Mouse (Mus musculus) lung, embryonic 14.5 days (tissue): ENCODE data around the gene St8sia2. TPM values are rescaled to one million over a fixed set of nuclear protein-coding genes. Genes with fewer than 3 reads are reported as not detected.
A peak's percentile ranks its signal among the peaks of the same experiment; 100 is the strongest.

Experiments
- ATAC-seq: fragments of 200-750 bp; cut with Nextera tagmentation; 2 replicates; pipeline ENCODE4 v1.8.0; 2017; ENCODE audit warnings: mild to moderate bottlenecking, moderate TSS enrichment, moderate library complexity; ENCODE audit not compliant: insufficient read depth
- DNase-seq: peaks from one replicate; pipeline ENCODE4 v3.0.0-alpha.2; 2015
- H3K27ac ChIP-seq: fragments of 300-500 bp; sonication (generic); 2 replicates; pipeline ENCODE4 v1.5.1; 2014; ENCODE audit warnings: low read depth, mild to moderate bottlenecking, moderate library complexity
- H3K27me3 ChIP-seq: fragments of 300-500 bp; sonication (generic); 2 replicates; pipeline ENCODE4 v1.6.1; 2014; ENCODE audit warnings: low read length, control low read depth; ENCODE audit not compliant: insufficient read depth
- H3K36me3 ChIP-seq: fragments of 300-500 bp; sonication (generic); 2 replicates; pipeline ENCODE4 v1.6.1; 2014; ENCODE audit warnings: control low read depth; ENCODE audit not compliant: insufficient read depth
- H3K4me1 ChIP-seq: fragments of 300-500 bp; sonication (generic); 2 replicates; pipeline ENCODE4 v1.6.1; 2014; ENCODE audit warnings: antibody characterized with exemption, control low read depth; ENCODE audit not compliant: insufficient read depth
- H3K4me2 ChIP-seq: fragments of 300-500 bp; sonication (generic); 2 replicates; pipeline ENCODE4 v1.6.1; 2014; ENCODE audit warnings: mild to moderate bottlenecking
- H3K4me3 ChIP-seq: fragments of 300-500 bp; sonication (generic); 2 replicates; pipeline ENCODE4 v1.5.1; 2014; ENCODE audit warnings: low read depth, low read length
- H3K9ac ChIP-seq: fragments of 300-500 bp; sonication (generic); 2 replicates; pipeline ENCODE4 v1.6.1; 2014
- H3K9me3 ChIP-seq: fragments of 300-500 bp; sonication (generic); 2 replicates; pipeline ENCODE4 v1.6.1; 2016; ENCODE audit warnings: low read depth, low read length, control low read depth
- CTCF ChIP-seq: IDR thresholded peaks from 2 replicates; pipeline ENCODE4 v1.5.1; 2016; ENCODE audit warnings: antibody characterized with exemption, low read depth
- WGBS: fragments of 180-500 bp; shearing (Covaris S2); extraction: QIAGEN DNeasy Blood & Tissue Kit; methylation state at CpG from one replicate; pipeline ENCODE4 v1.1.7; 2014; 5-methylcytosine and 5-hydroxymethylcytosine counted together
- polyA plus RNA-seq: library from polyadenylated mRNA; unstranded; fragments of >200 nt; fragmentation: Nextera tagmentation; extraction: Ambion mirVana; gene quantifications from 2 replicates; pipeline ENCODE4 v1.2.1, GENCODE M21; 2014

The St8sia2 gene
- polyA plus RNA-seq, 1 experiment from 2014 or later = 19.0 TPM

DNA sequence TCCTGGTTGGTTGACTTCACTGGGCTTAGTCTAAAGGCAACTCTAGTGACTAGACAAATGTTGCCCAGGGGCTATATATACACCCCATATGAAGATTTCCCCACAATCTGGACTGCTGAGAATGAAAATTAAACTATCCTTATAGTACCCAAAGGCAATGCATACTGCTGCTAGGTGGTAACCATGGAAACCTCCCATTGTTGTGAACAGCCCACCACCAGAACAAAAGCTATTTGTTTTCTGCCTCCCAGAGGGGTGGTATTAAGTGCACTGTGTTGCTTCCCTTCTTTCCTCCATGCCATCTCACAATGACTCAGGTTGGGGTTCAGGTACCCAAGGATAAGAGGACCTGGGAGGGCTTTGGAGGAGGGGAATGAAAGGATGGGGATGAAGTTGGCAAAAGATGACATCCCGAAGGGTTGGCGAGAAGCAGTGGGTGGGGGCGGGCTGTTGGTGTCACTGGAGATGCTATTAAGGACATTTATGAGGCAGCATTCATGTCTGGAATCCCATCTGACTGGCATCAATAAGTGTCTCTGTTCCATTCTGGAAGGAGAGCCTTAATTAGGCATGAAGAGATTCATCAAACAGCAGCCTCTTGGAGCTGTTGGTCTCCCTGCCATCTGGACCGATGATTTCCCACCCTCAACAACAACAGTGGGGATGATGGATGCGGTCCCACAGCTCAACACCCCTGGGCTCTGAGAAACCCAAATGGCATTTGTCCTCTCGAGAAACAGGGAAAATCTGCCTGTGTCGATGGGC, 75.3 kb downstream of the St8sia2 start:
- WGBS = 82% methylated on average over 7 of the region's 7 CpGs
- no peak for TF ChIP-seq CTCF
- no peak for ATAC-seq

DNA sequence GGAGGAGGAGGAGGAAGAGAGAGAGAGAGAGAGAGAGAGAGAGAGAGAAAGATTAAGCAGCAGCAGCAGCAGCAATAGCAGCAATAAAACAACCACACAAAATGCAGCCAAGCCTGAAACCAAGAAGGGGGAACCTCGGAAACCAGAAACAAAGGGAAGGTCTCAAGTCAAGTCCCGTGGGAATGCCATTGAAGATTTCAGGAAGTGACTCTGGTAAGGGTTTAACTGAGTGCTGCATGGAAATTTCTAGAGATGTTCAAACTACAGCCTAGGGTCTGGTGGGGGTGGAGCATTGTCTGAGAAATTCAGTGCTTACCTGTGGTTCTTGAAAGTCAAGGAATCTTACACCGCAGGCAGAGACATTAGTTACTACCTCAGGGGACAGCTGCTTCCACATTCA, 77.4 kb downstream of the St8sia2 start:
- no peak for ATAC-seq
- WGBS = 52% methylated on average over 3 of the region's 3 CpGs
- Histone ChIP-seq H3K4me3 (no peak overlapping the region), H3K27ac (no peak overlapping the region), H3K4me2 (no peak overlapping the region), H3K9me3 (no peaks in the 10 kb centered on the region), H3K27me3 (no peaks in the 10 kb centered on the region), H3K4me1 (no peaks in the 10 kb centered on the region), H3K9ac (no peak overlapping the region), H3K36me3 (no peaks in the 10 kb centered on the region)
- DNase-seq = no peak
- no peak for TF ChIP-seq CTCF

More for the DNA sequence above, 75.3 kb downstream of the St8sia2 start:
- peaks cover 13% of the 10 kb centered on the region; the same call in 1 of the 2 replicates for H3K36me3 ChIP-seq
- H3K4me1 ChIP-seq = peaks cover 12% of the 10 kb centered on the region; the same call in 1 of the 2 replicates
- no peaks in the 10 kb centered on the region for H3K27me3 ChIP-seq
- H3K4me2 ChIP-seq = no peak overlapping the region
- H3K9ac ChIP-seq = no peak overlapping the region
- H3K4me3 ChIP-seq = no peak overlapping the region
- no peak overlapping the region for H3K27ac ChIP-seq
- H3K9me3 ChIP-seq = no peaks in the 10 kb centered on the region
- no peak for DNase-seq

DNA sequence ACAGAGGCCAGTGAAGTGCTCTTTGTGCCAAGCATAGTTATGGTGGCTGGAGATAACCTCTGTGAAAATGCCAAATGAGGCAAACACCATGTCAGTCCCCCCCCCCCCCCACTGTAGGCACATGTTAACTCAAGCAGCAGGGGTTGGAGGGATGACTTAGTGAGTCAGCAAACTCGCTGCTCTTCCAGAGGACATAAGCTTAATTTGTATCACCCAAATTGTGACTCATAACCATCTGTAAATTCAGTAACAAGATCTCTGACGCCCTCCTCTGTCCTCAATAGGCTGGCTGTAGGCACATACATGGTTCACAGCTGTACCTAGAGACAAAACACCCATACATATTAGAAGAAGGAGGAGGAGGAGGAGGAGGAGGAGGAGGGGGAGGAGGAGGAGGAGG, 77.8 kb downstream of the St8sia2 start:
- no peak for DNase-seq
- WGBS = 58% methylated on average over 2 of the region's 2 CpGs
- H3K27ac ChIP-seq = no peak overlapping the region
- H3K36me3 ChIP-seq = no peaks in the 10 kb centered on the region
- no peak overlapping the region for H3K4me3 ChIP-seq
- no peaks in the 10 kb centered on the region for H3K27me3 ChIP-seq
- ATAC-seq = no peak
- no peaks in the 10 kb centered on the region for H3K4me1 ChIP-seq
- no peak overlapping the region for H3K4me2 ChIP-seq
- no peak overlapping the region for H3K9ac ChIP-seq
- no peaks in the 10 kb centered on the region for H3K9me3 ChIP-seq
- no peak for TF ChIP-seq CTCF

DNA sequence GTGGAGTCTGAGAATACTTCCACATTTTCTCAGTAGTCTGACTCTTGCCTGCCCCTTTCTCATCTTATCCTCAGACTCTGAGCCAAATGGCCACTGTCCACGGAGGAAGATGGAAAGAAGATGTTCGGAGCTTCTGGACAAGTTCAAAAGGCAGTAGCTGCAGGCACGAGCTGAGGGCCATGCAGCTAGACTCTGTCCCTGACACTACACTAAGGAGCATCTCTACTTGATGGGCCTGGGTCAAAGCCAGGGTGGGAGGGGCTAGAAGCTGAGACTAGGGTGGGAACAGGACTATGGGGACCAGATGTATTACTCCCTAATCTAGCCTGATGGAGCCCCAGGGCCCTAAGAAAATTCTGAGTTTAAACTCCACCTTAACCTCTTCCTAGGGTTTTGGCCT, 80.5 kb downstream of the St8sia2 start:
- Histone ChIP-seq H3K4me1 (no peaks in the 10 kb centered on the region), H3K27me3 (no peaks in the 10 kb centered on the region), H3K4me3 (no peak overlapping the region), H3K4me2 (no peak overlapping the region), H3K36me3 (no peaks in the 10 kb centered on the region), H3K9me3 (no peaks in the 10 kb centered on the region), H3K27ac (no peak overlapping the region), H3K9ac (no peak overlapping the region)
- ATAC-seq (peak; percentile 89), DNase-seq (peak; percentile 74)
- TF ChIP-seq CTCF = no peak
- 45% methylated on average over 3 of the region's 3 CpGs for WGBS

DNA sequence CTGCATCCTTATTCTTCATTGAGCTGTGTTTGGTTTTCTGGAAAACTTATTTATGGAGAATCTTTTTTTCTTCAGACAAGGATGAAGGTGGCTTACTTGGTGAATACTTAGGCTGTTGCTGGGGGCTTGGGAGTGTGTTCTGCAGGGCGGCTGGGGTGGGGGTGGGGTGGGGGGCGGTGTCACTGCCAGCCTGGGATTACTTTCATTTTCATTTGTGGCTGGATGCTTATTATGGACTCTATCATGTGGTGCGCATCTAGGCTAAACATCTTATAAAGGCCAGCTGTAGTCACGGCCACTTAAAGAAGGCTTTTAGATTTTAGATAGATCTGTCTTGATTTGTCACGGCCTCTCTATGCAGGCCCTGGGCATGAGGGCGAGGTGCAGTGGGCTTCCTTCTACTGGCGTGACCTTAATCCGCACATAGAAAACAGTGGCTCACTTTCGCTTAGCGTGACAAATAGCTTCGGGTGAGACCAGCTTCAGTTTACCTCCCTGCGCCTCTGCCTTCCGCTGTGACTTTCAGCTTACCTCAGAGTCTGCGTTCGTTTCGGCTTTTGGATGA, 92.5 kb downstream of the St8sia2 start:
- H3K4me3 ChIP-seq = no peak overlapping the region
- H3K4me1 ChIP-seq = no peaks in the 10 kb centered on the region
- no peak overlapping the region for H3K27ac ChIP-seq
- no peak for TF ChIP-seq CTCF
- DNase-seq = no peak
- no peaks in the 10 kb centered on the region for H3K36me3 ChIP-seq
- WGBS = 77% methylated on average over 16 of the region's 16 CpGs
- H3K27me3 ChIP-seq = no peaks in the 10 kb centered on the region
- ATAC-seq = no peak
- H3K9me3 ChIP-seq = no peaks in the 10 kb centered on the region
- H3K4me2 ChIP-seq = no peak overlapping the region
- no peak overlapping the region for H3K9ac ChIP-seq

DNA sequence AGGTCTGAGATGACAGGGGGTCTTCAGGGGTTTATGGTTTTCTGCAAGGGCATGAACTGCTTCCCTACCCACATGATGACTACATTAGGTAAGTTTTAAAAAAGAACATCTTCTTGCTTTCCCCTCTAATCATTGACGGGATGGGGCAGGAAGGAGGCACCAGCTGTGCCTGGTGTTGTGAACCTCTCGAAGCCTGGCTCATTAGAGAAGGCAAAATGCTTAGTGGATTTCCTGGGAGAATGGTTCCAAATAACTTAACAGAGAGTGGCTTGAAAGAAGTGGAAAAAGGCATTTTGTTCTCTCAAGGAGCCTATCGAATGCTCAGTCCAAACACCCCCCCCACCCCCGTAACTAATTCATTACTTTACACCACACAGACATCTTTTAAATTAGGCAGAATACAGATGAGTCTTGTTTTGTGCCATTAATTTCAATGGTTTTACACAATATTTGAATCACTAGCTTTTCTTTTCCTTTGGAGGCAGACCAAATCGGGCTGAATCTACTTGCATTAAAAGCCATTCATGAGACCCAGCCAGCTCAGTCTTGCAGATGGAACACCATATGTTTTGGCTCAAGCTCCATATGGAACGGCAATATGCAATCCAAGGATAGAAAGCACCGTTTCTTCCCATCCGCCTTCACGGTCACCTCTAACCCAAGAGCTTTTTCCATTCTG, 95.7 kb downstream of the St8sia2 start:
- 53% methylated on average over 9 of the region's 9 CpGs for WGBS
- peak; percentile 84 for DNase-seq
- no peak overlapping the region for H3K27ac ChIP-seq

DNA sequence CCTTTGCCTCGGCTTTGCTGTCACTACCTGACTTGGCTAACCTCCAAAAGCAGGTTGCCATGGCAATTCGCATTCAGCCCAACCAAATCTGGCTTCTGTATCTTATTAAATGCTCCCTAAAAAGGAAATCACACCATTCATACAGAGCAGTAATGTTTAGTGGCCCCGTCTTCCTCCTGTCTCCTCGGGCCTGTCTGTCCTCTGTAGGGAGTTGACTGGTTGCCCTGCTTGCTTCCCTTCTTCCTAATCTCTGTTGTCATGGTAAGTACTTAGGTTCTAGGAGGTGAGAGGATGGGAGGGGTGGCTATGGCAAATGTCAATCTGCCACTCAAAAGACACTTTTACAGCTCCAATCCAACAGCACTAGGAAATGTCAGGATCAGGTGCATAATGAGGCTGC, 101.6 kb downstream of the St8sia2 start:
- no peak overlapping the region for H3K4me2 ChIP-seq
- TF ChIP-seq CTCF = no peak
- H3K9me3 ChIP-seq = no peaks in the 10 kb centered on the region
- H3K36me3 ChIP-seq = no peaks in the 10 kb centered on the region
- no peak overlapping the region for H3K9ac ChIP-seq
- ATAC-seq = no peak
- no peak overlapping the region for H3K27ac ChIP-seq
- no peak for DNase-seq
- no peak overlapping the region for H3K4me3 ChIP-seq
- no peaks in the 10 kb centered on the region for H3K27me3 ChIP-seq
- 24% methylated on average over 4 of the region's 4 CpGs for WGBS
- H3K4me1 ChIP-seq = no peaks in the 10 kb centered on the region

More for the DNA sequence above, 95.7 kb downstream of the St8sia2 start:
- Histone ChIP-seq H3K27me3 (no peaks in the 10 kb centered on the region), H3K9me3 (no peaks in the 10 kb centered on the region), H3K36me3 (no peaks in the 10 kb centered on the region), H3K4me2 (no peak overlapping the region), H3K9ac (no peak overlapping the region), H3K4me3 (no peak overlapping the region), H3K4me1 (no peaks in the 10 kb centered on the region)
- no peak for TF ChIP-seq CTCF
- peak; percentile 69; the same call in 1 of the 2 replicates for ATAC-seq
